Mouse (Mus musculus) ovary, postnatal 10 days (tissue): ENCODE measurements at regions not wholly inside any gene's neighbourhood (a gene's known extent, or its start where the extent isn't known, plus 50 kb on each side); places are given as distances from the start of the nearest gene placed in this dataset.
A peak's percentile ranks its signal among the peaks of the same experiment; 100 is the strongest.

Experiments used
- DNase-seq: peaks from one replicate; pipeline ENCODE4 v3.0.0; 2022; ENCODE audit warnings: low spot score

DNA sequence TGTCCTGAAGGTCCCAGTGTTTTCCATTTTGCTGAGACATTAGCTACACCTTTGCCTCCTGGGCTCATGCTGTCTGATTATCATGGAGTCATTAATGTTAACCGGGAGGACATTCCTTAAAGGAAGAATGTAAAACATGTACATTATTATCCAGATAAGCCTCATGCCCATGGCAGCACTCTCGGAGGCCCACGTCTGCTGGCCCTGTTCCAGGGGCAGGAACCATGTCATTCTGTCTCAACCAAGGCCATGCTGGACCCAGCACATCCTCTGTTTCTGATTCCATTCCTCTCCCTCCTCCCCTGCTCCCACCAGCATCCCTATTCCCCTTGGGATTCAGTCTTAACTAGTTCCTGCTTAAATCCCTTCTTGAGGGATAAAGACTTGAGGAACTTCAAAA lies 139.1 kb downstream of the Sptssa start:
- no peak for DNase-seq

GRCm38 (mm10) chr12:54516463-54516862 lies 139.9 kb downstream of the Sptssa start:
- no peak for DNase-seq

GRCm38 (mm10) chr12:54516039-54516438 lies 140.3 kb downstream of the Sptssa start:
- DNase-seq, result peak; percentile 2

DNA sequence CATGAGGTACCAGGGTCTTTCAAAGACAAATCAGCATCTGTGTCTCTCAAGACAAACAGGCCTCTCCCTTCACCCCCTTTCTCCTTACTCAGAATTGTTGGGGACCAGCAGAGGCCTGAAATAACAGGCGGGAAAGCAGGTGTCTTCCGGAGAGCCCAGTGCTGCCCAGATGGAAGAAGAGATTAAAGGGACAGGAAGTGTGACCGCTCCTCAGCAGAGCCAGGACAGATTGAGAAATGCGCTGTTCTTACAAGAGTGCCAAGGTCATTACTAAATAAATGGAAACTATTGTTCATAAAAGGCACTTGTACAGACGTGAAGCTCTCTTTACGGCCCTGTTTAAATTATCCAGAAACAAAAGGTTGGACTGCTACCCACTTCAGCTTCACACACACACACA lies 146.5 kb downstream of the Sptssa start:
- no peak for DNase-seq

DNA sequence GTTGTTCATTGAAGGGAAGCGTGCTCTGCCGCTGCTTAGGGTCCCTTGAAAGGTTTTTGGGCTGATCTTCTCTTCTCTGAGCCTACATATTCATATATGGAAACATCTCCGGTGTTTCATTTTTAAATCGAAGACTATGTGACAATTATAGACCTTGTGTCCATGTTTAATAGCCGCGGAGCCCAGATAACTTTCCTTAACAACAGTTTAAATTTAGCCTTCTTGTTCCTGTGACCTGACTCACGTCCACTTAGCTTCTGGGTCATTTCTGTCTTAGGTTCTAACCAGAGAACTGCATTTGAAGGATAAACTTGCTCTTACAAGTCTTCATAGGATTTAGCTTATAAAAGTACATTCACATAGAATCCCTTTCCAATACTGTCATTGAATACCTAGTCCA lies 153.6 kb downstream of the Sptssa start:
- no peak for DNase-seq

- DNase-seq, result no peak
Measured at GRCm38 (mm10) chr12:54499963-54500362, 156.4 kb downstream of the Sptssa start.

DNA sequence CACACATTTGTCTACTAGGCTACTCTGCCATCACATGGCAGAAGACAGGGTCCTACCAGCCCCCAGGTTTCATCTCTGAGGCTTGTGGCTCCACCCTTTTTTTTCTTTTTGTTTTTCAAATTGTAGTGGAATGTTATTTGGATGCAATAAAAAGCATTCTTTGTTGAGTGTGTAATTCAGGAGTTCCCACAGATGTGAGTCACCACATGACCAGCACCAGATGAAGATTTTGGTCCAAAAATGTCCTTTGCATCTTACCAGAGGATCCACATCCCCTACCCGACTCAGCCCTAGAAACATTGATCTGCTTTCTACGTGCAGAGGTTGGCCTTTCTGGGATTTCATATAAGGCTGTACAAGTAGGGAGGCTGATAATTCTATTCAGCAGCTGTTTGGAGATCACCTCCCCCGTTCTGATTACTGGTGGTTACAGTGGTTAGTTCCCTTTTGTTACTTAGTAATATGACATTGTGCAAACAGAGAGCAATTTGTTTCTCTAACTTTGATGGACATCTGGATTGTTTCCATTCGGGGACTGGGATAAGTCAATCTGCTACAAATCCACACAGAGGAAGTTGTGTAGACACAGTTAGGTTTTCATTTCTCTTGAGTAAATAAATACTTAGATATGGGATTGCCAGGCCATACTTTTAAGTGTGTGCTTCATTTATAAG lies 160.5 kb downstream of the Sptssa start:
- no peak for DNase-seq

DNA sequence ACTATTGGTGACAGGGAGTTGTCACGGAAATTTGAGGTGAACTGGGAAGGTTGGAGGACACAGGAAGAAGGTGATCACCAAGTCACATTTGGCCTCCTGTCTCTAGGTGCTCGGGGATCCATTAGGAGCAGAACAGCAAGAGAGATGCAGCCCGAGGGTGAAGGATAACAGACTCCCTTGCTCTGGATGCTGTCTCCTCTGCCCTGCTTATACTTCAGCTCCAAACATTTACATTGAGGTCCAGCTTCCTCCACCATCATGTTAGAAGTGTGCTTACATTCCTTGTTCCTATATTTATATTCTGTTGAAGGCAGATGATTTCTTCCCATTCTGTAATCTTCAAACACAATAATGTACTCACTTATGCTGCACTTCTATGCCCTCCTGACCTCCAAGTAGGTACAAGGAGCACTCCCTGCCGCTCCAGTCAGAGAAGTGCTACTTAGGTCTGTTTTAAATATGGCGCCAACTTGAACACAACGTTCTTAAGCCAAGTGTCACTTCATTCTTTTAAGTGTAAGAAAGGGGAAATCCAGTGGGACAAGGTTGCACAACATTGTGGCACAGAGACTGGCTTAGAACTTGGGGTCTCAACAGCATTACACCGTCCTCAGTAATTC lies 161.5 kb downstream of the Sptssa start:
- no peak for DNase-seq

- no peak for DNase-seq
Measured at GRCm38 (mm10) chr12:54492737-54493136, 163.6 kb downstream of the Sptssa start.

- no peak for DNase-seq
Measured at GRCm38 (mm10) chr12:54490460-54490859, 165.9 kb downstream of the Sptssa start.

- peak; percentile 24 for DNase-seq
Measured at GRCm38 (mm10) chr12:54489675-54490074, 166.7 kb downstream of the Sptssa start.

DNA sequence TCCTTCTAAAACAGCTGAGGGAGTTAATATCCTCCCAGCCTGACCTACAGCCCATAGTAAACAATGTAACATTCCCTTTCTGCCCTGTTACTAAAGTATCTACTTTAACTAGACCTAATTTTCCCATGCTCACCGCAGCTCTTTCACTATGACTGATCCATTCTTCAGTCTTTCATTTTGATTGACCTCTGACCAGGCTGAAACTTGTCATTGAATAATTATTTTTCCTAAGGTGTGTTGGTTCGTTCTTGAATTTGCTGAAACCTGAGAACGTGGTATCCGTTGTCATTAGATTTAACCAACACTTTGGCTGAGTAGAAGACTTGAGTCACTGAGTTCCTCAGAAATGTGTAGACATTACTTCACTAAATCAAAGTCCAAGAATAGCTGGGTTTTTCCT lies 168.7 kb downstream of the Sptssa start:
- DNase-seq, result no peak

DNA sequence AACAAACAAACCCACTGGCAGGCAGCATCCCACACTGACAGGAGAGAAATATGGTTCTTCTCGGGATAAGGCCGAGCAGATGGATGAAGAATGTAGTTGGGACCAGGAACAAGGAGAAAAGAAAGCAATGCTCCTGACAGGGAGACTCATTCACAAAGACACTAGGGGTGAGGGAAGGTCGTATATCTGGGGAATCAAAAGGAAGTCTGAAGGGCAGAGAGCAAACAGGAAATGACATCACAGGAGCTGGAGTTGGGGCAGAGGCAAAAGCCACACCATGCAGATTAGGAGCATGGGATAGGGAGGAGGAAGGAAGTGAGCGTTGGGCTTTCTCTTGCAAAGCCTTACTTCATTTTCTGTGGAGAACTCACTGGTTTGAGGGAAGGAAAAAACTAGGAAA lies 174.4 kb downstream of the Sptssa start:
- no peak for DNase-seq

- DNase-seq, result no peak
Measured at GRCm38 (mm10) chr12:54479841-54480240, 176.5 kb downstream of the Sptssa start.

- DNase-seq, result no peak
Measured at GRCm38 (mm10) chr12:54472881-54473280, 183.5 kb downstream of the Sptssa start.

GRCm38 (mm10) chr12:54472407-54472806 lies 184.0 kb downstream of the Sptssa start:
- no peak for DNase-seq

DNA sequence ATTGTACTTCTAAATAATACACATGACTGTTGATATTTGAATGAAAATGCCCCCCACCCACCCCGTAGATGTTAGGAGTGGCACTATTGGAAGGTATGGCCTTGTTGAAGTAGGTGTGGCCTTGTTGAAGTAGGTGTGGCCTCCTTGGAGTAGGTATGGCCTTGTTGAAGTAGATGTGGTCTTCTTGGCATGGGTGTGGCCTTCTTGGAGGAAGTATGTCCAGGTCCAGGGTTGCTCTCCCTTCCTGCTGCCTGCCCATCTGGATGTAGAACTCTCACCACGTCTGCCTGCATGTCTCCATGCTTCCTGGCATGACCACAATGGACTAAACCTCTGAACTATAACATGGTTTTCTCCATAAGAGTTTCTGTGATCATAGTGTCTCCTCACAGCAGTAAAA lies 188.7 kb downstream of the Sptssa start:
- DNase-seq, result no peak

DNA sequence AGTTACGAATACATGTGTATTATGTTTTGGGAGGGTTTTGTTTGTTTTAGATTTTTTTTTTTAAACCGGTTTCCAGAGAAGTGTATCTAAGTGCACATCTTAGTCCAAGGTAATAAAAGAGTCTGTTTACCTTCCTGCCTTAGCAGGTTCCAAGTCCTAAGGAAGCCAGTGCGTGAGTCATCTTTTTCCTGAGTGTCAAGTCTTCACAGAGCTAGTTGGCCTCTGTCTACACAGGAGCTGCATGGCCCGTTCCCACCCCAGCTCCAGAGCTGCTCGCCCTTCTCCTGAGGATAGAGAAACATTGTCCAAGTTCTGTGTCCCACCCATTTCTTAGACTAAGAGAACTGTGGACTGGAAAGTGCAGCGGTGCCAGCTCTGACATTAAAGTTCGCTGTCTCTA lies 192.6 kb downstream of the Sptssa start:
- DNase-seq, result no peak

DNA sequence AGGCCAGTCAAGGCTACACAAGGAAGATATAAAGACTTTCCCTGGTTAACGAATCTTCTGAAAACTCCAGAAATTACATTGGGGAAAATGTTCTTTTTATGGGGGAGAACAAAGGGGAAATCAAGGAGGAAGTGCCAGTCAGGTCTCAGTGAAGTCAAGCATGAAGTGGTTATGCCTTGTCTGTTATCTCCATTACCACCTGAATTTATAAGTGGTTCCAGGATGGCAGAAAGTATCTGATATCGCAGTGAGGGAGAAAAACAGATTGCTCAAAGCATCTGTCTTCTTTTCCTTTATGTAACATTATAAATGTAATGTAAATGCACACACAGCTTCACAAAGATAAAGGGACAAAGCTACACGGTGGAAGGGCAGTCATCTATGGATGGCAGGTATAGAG lies 195.0 kb downstream of the Sptssa start:
- no peak for DNase-seq

- no peak for DNase-seq
Measured at GRCm38 (mm10) chr12:54460135-54460523, 196.2 kb downstream of the Sptssa start.

GRCm38 (mm10) chr12:54459462-54460134 lies 196.8 kb downstream of the Sptssa start:
- no peak for DNase-seq

- no peak for DNase-seq
Measured at GRCm38 (mm10) chr12:54456731-54457130, 199.6 kb downstream of the Sptssa start.

- DNase-seq, result no peak
Measured at GRCm38 (mm10) chr12:54454606-54455005, 201.8 kb downstream of the Sptssa start.

GRCm38 (mm10) chr12:54453343-54453742 lies 203.0 kb downstream of the Sptssa start:
- no peak for DNase-seq
